Mouse (Mus musculus) forebrain, embryonic 10.5 days (tissue): ENCODE data around the gene Flad1. TPM values are rescaled to one million over a fixed set of nuclear protein-coding genes. Genes with fewer than 3 reads are reported as not detected.

Experiments
- DNase-seq: peaks from one replicate; pipeline ENCODE4 v3.0.0-alpha.2; 2017; ENCODE audit warnings: low spot score; ENCODE audit errors: extremely low spot score
- H3K27ac ChIP-seq: fragments of 300-500 bp; sonication (generic); 2 replicates; pipeline ENCODE4 v1.5.1; 2016; ENCODE audit warnings: mild to moderate bottlenecking
- H3K27me3 ChIP-seq: fragments of 300-500 bp; sonication (generic); 2 replicates; pipeline ENCODE4 v1.6.1; 2016; ENCODE audit warnings: mild to moderate bottlenecking; ENCODE audit not compliant: poor library complexity, severe bottlenecking
- H3K36me3 ChIP-seq: fragments of 300-500 bp; sonication (generic); replicated peaks from 2 replicates; pipeline ENCODE4 v1.6.1; 2016; ENCODE audit warnings: mild to moderate bottlenecking, moderate library complexity
- H3K4me1 ChIP-seq: fragments of 300-500 bp; sonication (generic); 2 replicates; pipeline ENCODE4 v1.6.1; 2016
- H3K4me3 ChIP-seq: fragments of 300-500 bp; sonication (generic); 2 replicates; pipeline ENCODE4 v1.5.1; 2016; ENCODE audit warnings: mild to moderate bottlenecking, moderate library complexity
- H3K9me3 ChIP-seq: fragments of 300-500 bp; sonication (generic); 2 replicates; pipeline ENCODE4 v1.6.1; 2016; ENCODE audit warnings: mild to moderate bottlenecking, moderate library complexity
- whole genome bisulfite sequencing: fragments of 180-500 bp; shearing (Covaris S2); methylation state at CpG from one replicate; pipeline ENCODE4 v1.1.7; 2016; 5-methylcytosine and 5-hydroxymethylcytosine counted together
- polyA plus RNA-seq: library from polyadenylated mRNA; unstranded; fragments of >200 nt; fragmentation: Nextera tagmentation; extraction: Ambion mirVana; gene quantifications from 2 replicates; pipeline ENCODE4 v1.2.1, GENCODE M21; 2016

Flad1 gene
- polyA plus RNA-seq, 1 experiment from 2014 or later: 29.8 TPM

- Histone ChIP-seq H3K4me1 (peaks cover 23% of the 10 kb centered on the region), H3K27me3 (peaks cover 15% of the 10 kb centered on the region; the same call in 1 of the 2 replicates), H3K36me3 (no peaks in the 10 kb centered on the region), H3K9me3 (no peaks in the 10 kb centered on the region), H3K27ac (0 out of 2 replicates have a peak overlapping the region, but pooled peaks have one; percentile 12), H3K4me3 (no peak overlapping the region)
- no peak for DNase-seq
- 64% methylated on average over 8 of the region's 8 CpGs for WGBS
These were observed 47.0 kb downstream of the Flad1 start for GRCm38 (mm10) chr3:89364631-89365030.

DNA sequence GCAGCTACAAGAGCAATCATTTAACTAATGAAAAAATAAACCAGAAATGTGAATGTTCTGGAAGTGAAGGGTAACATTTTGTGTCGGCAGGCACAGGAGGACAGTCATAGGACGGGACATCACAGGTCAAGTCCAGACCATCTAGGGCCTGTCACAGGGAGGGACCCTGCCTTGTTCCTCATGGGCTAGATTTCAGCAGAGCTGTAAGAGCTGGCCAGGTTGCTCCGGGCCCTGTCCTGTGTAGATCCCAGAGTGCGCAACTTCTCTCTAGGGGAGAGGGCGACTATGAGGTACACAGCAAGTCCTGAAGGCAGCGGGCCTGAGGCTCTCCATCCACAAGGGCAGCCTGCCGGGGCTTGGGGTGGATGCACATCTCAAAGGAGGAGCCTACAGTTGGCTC, 50.0 kb downstream of the Flad1 start, which contains the start of gene Dcst2:
Gene Dcst2, plus strand, starts transcription at position 301 of the 400 bp plus-strand sequence.
- no peak for DNase-seq
- Histone ChIP-seq H3K36me3 (no peaks in the 10 kb centered on the region), H3K4me3 (no peak within 1 kb of the TSS), H3K9me3 (no peaks in the 10 kb centered on the region), H3K27ac (no peak within 1 kb of the TSS), H3K27me3 (peaks cover 21% of the 10 kb centered on the region; the same call in 1 of the 2 replicates), H3K4me1 (peaks cover 17% of the 10 kb centered on the region)
- WGBS: 87% methylated on average over 7 of the region's 7 CpGs

DNA sequence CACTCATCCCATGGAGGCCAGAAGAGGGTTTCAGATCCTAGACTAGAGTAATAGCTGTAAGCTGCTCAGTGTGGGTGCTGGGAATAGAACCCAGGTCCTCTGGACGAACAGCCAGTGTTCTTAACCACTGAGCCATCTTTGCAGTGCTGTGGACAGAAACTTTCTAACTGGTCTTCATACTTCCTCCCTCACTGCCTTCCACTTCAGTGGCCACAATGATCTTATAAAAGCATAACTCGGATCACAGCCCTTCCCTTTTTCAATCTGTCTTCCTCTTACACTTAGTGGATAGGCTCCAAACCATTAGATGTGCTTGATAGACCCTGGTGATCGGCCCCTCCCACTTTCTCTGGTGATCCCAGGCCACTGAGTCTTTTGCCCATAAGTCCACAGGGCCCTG, 51.4 kb downstream of the Flad1 start:
- DNase-seq: no peak
- peaks cover 11% of the 10 kb centered on the region for H3K4me1 ChIP-seq
- H3K9me3 ChIP-seq: no peaks in the 10 kb centered on the region
- H3K4me3 ChIP-seq: no peak overlapping the region
- WGBS: 85% methylated on average over 3 of the region's 3 CpGs
- no peak overlapping the region for H3K27ac ChIP-seq
- H3K27me3 ChIP-seq: peaks cover 27% of the 10 kb centered on the region; the same call in 1 of the 2 replicates
- H3K36me3 ChIP-seq: no peaks in the 10 kb centered on the region

DNA sequence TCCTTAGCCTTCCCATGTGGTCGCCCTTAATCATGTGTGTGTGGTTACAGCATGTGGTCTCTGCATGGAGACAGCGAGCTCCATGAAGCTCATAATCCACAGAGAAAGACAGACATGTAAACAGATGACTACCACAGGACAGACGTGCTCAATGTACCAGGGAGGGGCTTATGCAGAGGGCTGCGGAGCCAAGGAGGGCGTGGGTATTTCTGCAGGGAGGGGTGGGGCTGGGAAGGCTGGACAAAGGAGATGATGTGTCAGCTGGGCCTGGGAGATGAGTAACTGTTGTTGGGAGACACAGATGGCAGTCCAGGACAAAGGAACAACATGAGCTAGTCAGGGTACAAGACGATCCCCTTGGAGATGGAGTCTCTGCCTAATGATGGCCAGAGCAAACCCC, 52.0 kb downstream of the Flad1 start:
- Histone ChIP-seq H3K27me3 (peaks cover 23% of the 10 kb centered on the region; the same call in 1 of the 2 replicates), H3K36me3 (no peaks in the 10 kb centered on the region), H3K9me3 (no peaks in the 10 kb centered on the region), H3K4me3 (no peak overlapping the region), H3K27ac (no peak overlapping the region), H3K4me1 (peaks cover 11% of the 10 kb centered on the region)
- DNase-seq: no peak
- WGBS: 85% methylated on average over 6 of the region's 6 CpGs

DNA sequence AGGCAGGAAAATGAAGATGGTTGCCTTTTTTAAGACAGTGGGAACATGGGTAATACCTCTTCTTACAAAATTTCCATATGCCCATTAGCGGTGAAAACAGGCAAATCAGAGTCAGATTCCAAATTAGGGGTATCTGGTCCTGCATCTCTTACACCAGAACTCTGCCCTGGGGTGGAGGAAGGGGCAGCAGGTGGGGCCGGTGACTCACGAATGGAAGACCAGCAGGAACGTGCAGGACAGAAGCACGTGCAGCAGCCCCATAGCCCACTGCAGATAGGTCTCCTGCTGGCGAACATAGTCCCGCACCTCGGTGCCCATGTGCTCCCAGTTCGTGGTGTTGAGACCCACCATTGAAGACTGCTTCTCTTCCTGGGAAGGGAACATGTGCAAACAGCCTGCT, 55.6 kb downstream of the Flad1 start:
- WGBS: 72% methylated on average over 9 of the region's 9 CpGs
- Histone ChIP-seq H3K4me3 (no peak overlapping the region), H3K36me3 (no peaks in the 10 kb centered on the region), H3K27ac (no peak overlapping the region), H3K4me1 (peaks cover 20% of the 10 kb centered on the region), H3K9me3 (no peaks in the 10 kb centered on the region), H3K27me3 (peaks cover 54% of the 10 kb centered on the region)
- no peak for DNase-seq

GRCm38 (mm10) chr3:89355512-89355902, 56.2 kb downstream of the Flad1 start:
- no peak for DNase-seq
- 86% methylated on average over 6 of the region's 6 CpGs for WGBS
- H3K4me3 ChIP-seq: no peak overlapping the region
- no peaks in the 10 kb centered on the region for H3K9me3 ChIP-seq
- H3K27ac ChIP-seq: no peak overlapping the region
- peaks cover 22% of the 10 kb centered on the region for H3K4me1 ChIP-seq
- H3K36me3 ChIP-seq: no peaks in the 10 kb centered on the region
- peaks cover 59% of the 10 kb centered on the region for H3K27me3 ChIP-seq

DNA sequence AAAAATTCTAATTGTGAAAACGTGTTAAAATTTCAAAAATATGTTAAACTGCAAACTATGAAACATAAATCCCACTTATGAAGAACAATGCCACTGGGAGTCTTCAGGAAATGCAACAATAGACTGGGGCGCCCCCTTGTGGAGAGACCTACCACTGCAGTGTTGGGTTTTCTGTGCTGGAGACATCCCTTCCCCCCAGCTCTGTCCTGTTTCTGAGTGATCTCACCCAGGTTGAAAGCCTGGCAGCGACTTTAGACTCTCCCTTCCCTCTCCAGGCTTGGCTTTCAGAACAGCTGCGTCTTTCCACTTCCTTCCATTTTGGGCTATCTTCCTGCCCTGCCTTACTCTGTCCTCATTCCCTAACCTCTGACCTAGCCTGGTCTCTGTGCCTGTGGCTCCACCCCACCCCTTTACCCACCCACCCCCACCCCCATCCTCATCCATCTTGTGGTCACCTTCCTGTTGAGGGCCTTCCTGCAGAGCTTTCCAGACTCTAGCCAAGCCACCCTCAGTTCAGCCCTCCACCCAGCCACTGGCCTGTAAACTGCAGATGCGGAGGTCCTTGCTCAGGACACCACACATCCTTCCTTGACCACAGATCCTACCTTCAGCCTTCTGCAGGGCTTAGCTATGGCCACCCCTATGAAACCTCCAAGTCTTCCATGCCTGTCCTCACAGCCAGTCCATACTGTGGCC, 56.7 kb downstream of the Flad1 start:
- 22% methylated on average over 5 of the region's 5 CpGs for WGBS
- Histone ChIP-seq H3K4me3 (no peak overlapping the region), H3K36me3 (no peaks in the 10 kb centered on the region), H3K9me3 (no peaks in the 10 kb centered on the region), H3K27me3 (peaks cover 64% of the 10 kb centered on the region), H3K27ac (peak overlapping the region; percentile 57; the same call in 1 of the 2 replicates), H3K4me1 (peaks cover 28% of the 10 kb centered on the region)
- peak; percentile 82 for DNase-seq

DNA sequence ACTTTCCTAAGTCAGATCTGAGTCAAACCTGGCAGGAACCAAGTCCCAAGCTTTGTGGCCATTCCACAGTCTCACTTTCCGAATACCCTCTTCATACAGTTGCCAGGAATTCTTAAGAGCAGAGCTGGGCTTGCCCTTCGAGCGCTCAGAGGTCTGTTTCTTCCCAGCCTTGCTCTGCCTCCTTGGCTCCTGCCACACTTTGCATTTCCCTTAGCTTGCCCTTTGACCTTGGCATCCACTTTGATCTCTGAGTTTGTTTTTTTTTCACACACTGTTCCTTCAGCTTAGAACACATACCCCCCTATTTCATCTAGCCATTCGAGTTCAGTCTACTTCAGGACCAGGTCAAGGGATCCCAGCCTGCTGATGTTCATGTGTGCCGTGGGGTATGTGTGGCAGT, 60.4 kb downstream of the Flad1 start:
- no peak overlapping the region for H3K27ac ChIP-seq
- H3K9me3 ChIP-seq: no peaks in the 10 kb centered on the region
- H3K4me3 ChIP-seq: no peak overlapping the region
- 76% methylated on average over 5 of the region's 5 CpGs for WGBS
- H3K36me3 ChIP-seq: peaks cover 10% of the 10 kb centered on the region
- DNase-seq: no peak
- peaks cover 88% of the 10 kb centered on the region for H3K27me3 ChIP-seq
- peaks cover 55% of the 10 kb centered on the region for H3K4me1 ChIP-seq

Other genes starting within 250 kb of the Flad1 start
- 33.7 and 34.2 TPM in 2 replicates for gene Clk2, start 247.1 kb downstream of the Flad1 start, polyA plus RNA-seq
- 100 and 103 TPM in 2 replicates for gene Scamp3, start 234.4 kb downstream of the Flad1 start, polyA plus RNA-seq
- 25.1 and 25.6 TPM in 2 replicates for gene Fam189b, start 228.7 kb downstream of the Flad1 start, polyA plus RNA-seq
- gene Gba, start 208.9 kb downstream of the Flad1 start, polyA plus RNA-seq: 34.2 and 34.7 TPM in 2 replicates
- 65.8 and 78.2 TPM in 2 replicates for gene Thbs3, start 196.7 kb downstream of the Flad1 start, polyA plus RNA-seq
- 227 and 242 TPM in 2 replicates for gene Mtx1, start 184.8 kb downstream of the Flad1 start, polyA plus RNA-seq
- gene Muc1, start 182.8 kb downstream of the Flad1 start, polyA plus RNA-seq: 1.7 and 1.8 TPM in 2 replicates
- 260 and 275 TPM in 2 replicates for gene Krtcap2, start 165.9 kb downstream of the Flad1 start, polyA plus RNA-seq
- 4.4 and 5.4 TPM in 2 replicates for gene Trim46, start 165.6 kb downstream of the Flad1 start, polyA plus RNA-seq
- 76.7 and 78.6 TPM in 2 replicates for gene Dpm3, start 152.5 kb downstream of the Flad1 start, polyA plus RNA-seq
- gene Slc50a1, start 141.3 kb downstream of the Flad1 start, polyA plus RNA-seq: 25.1 and 26.0 TPM in 2 replicates
- 12.9 and 13.2 TPM in 2 replicates for gene Efna1, start 130.7 kb downstream of the Flad1 start, polyA plus RNA-seq
- 3.0 and 4.0 TPM in 2 replicates for gene Efna3, start 88.9 kb downstream of the Flad1 start, polyA plus RNA-seq
- 27.6 and 28.7 TPM in 2 replicates for gene Efna4, start 73.8 kb downstream of the Flad1 start, polyA plus RNA-seq
- gene Adam15, start 61.9 kb downstream of the Flad1 start, polyA plus RNA-seq: 32.1 and 39.5 TPM in 2 replicates
- gene Dcst2, start 49.9 kb downstream of the Flad1 start, polyA plus RNA-seq: 0.06 and 0.16 TPM in 2 replicates
- 0.23 TPM in 1 of 2 replicates, not detected in the other for gene Dcst1, start 46.6 kb downstream of the Flad1 start, polyA plus RNA-seq
- 0.65 and 0.69 TPM in 2 replicates for gene Zbtb7b, start 17.1 kb downstream of the Flad1 start, polyA plus RNA-seq
- gene Lenep, start 9.1 kb downstream of the Flad1 start, polyA plus RNA-seq: 0.15 and 0.23 TPM in 2 replicates
- gene Cks1b, start 6.5 kb upstream of the Flad1 start, polyA plus RNA-seq: 681 and 720 TPM in 2 replicates
- 49.4 and 53.2 TPM in 2 replicates for gene Shc1, start 6.6 kb upstream of the Flad1 start, polyA plus RNA-seq
- gene Pygo2, start 18.3 kb upstream of the Flad1 start, polyA plus RNA-seq: 34.9 and 40.9 TPM in 2 replicates
- gene Pbxip1, start 24.8 kb upstream of the Flad1 start, polyA plus RNA-seq: 16.4 and 16.6 TPM in 2 replicates
- 72.0 and 75.3 TPM in 2 replicates for gene Pmvk, start 42.7 kb upstream of the Flad1 start, polyA plus RNA-seq
- 0.81 and 0.92 TPM in 2 replicates for gene Kcnn3, start 108.3 kb upstream of the Flad1 start, polyA plus RNA-seq